Mouse (Mus musculus): Measurements from ENCODE around the gene Lgals2. TPM values are rescaled to one million over a fixed set of nuclear protein-coding genes. Genes with fewer than 3 reads are reported as not detected.

The Lgals2 gene
- polyA plus RNA-seq, 1 experiment from 2014 or later: 9.5 TPM

GRCm38 (mm10) chr15:78843581-78844469 lies 11.5 kb downstream of the Lgals2 start:
- Histone ChIP-seq H3K9me3 (replicated peaks) (no peaks in the 10 kb centered on the region), H3K27me3 (peaks cover 75% of the 10 kb centered on the region), H3K27ac (replicated peaks) (peak overlapping the region; percentile 78), H3K4me1 (replicated peaks) (peaks cover 61% of the 10 kb centered on the region), H3K36me3 (replicated peaks) (0 out of 2 replicates have a peak, but pooled peaks cover 3% of the 10 kb centered on the region), H3K9ac (peak overlapping the region; percentile 54; the same call in 1 of the 2 replicates), H3K4me3 (replicated peaks) (peak overlapping the region; percentile 58), H3K4me2 (peak overlapping the region; percentile 51)
- no peak for ATAC-seq (ENCODE audit: insufficient read depth)
- 22% methylated on average over 21 of the region's 21 CpGs for WGBS (ENCODE audit: insufficient replicate concordance)

- Histone ChIP-seq H3K27me3 (peaks cover 75% of the 10 kb centered on the region), H3K36me3 (replicated peaks) (no peaks in the 10 kb centered on the region)
- WGBS (ENCODE audit: insufficient replicate concordance): under 1% methylated on average over 84 of the region's 86 CpGs
These were observed 12.8 kb downstream of the Lgals2 start, which contains the start of gene Cdc42ep1 for GRCm38 (mm10) chr15:78842371-78843163. Gene Cdc42ep1, plus strand, starts transcription at chr15:78842624.

GRCm38 (mm10) chr15:78841161-78841790 lies 14.1 kb downstream of the Lgals2 start:
- Histone ChIP-seq H3K27ac (replicated peaks) (no peak overlapping the region), H3K9me3 (replicated peaks) (no peaks in the 10 kb centered on the region), H3K36me3 (replicated peaks) (no peaks in the 10 kb centered on the region), H3K4me2 (no peak overlapping the region), H3K27me3 (peaks cover 67% of the 10 kb centered on the region), H3K4me3 (replicated peaks) (no peak overlapping the region), H3K9ac (no peak overlapping the region), H3K4me1 (replicated peaks) (peaks cover 51% of the 10 kb centered on the region)
- WGBS (ENCODE audit: insufficient replicate concordance): 58% methylated on average over 6 of the region's 6 CpGs
- ATAC-seq (ENCODE audit: insufficient read depth): no peak

More at GRCm38 (mm10) chr15:78842371-78843163, 12.8 kb downstream of the Lgals2 start, which contains the start of gene Cdc42ep1:
- Histone ChIP-seq H3K4me1 (replicated peaks) (peaks cover 58% of the 10 kb centered on the region), H3K4me3 (replicated peaks) (peak within 1 kb of the TSS; percentile 58), H3K27ac (replicated peaks) (peak within 1 kb of the TSS; percentile 78), H3K9ac (peak within 1 kb of the TSS; percentile 54), H3K9me3 (replicated peaks) (no peaks in the 10 kb centered on the region), H3K4me2 (peak within 1 kb of the TSS; percentile 51)
- peak; percentile 58 for ATAC-seq (ENCODE audit: insufficient read depth)

GRCm38 (mm10) chr15:78840751-78841150 lies 14.6 kb downstream of the Lgals2 start:
- peaks cover 51% of the 10 kb centered on the region for H3K4me1 ChIP-seq (replicated peaks)
- H3K27me3 ChIP-seq: peaks cover 62% of the 10 kb centered on the region
- H3K27ac ChIP-seq (replicated peaks): peak overlapping the region; percentile 41; the same call in 1 of the 2 replicates
- no peaks in the 10 kb centered on the region for H3K9me3 ChIP-seq (replicated peaks)
- H3K36me3 ChIP-seq (replicated peaks): no peaks in the 10 kb centered on the region
- no peak overlapping the region for H3K9ac ChIP-seq
- no peak overlapping the region for H3K4me3 ChIP-seq (replicated peaks)
- WGBS (ENCODE audit: insufficient replicate concordance): 60% methylated on average over 11 of the region's 11 CpGs
- ATAC-seq (ENCODE audit: insufficient read depth): no peak
- H3K4me2 ChIP-seq: no peak overlapping the region

- Histone ChIP-seq H3K27me3 (peaks cover 58% of the 10 kb centered on the region), H3K4me1 (replicated peaks) (peaks cover 51% of the 10 kb centered on the region), H3K27ac (replicated peaks) (peak overlapping the region; percentile 41; the same call in 1 of the 2 replicates), H3K9ac (no peak overlapping the region), H3K9me3 (replicated peaks) (no peaks in the 10 kb centered on the region), H3K36me3 (replicated peaks) (no peaks in the 10 kb centered on the region), H3K4me2 (no peak overlapping the region), H3K4me3 (replicated peaks) (no peak overlapping the region)
- 50% methylated on average over 3 of the region's 3 CpGs for WGBS (ENCODE audit: insufficient replicate concordance)
- ATAC-seq (ENCODE audit: insufficient read depth): peak; percentile 57
These were observed 15.1 kb downstream of the Lgals2 start for GRCm38 (mm10) chr15:78840241-78840640.

- Histone ChIP-seq H3K9me3 (replicated peaks) (no peaks in the 10 kb centered on the region), H3K4me2 (no peak overlapping the region), H3K27me3 (peaks cover 53% of the 10 kb centered on the region), H3K36me3 (replicated peaks) (no peaks in the 10 kb centered on the region), H3K27ac (replicated peaks) (peak overlapping the region; percentile 30; the same call in 1 of the 2 replicates), H3K4me3 (replicated peaks) (no peak overlapping the region), H3K9ac (no peak overlapping the region), H3K4me1 (replicated peaks) (peaks cover 52% of the 10 kb centered on the region)
- no peak for ATAC-seq (ENCODE audit: insufficient read depth)
- WGBS (ENCODE audit: insufficient replicate concordance): 31% methylated on average over 2 of the region's 2 CpGs
These were observed 15.6 kb downstream of the Lgals2 start for GRCm38 (mm10) chr15:78839744-78840143.

- Histone ChIP-seq H3K4me1 (replicated peaks) (peaks cover 61% of the 10 kb centered on the region), H3K9ac (no peak overlapping the region), H3K27ac (replicated peaks) (peak overlapping the region; percentile 53), H3K4me3 (replicated peaks) (no peak overlapping the region), H3K9me3 (replicated peaks) (no peaks in the 10 kb centered on the region), H3K36me3 (replicated peaks) (no peaks in the 10 kb centered on the region), H3K4me2 (no peak overlapping the region), H3K27me3 (peaks cover 17% of the 10 kb centered on the region)
- 55% methylated on average over 8 of the region's 8 CpGs for whole genome bisulfite sequencing (ENCODE audit: insufficient replicate concordance)
- ATAC-seq (ENCODE audit: insufficient read depth): no peak
These were observed 19.2 kb downstream of the Lgals2 start for GRCm38 (mm10) chr15:78836086-78836621.

GRCm38 (mm10) chr15:78835200-78836085 lies 19.9 kb downstream of the Lgals2 start:
- peak overlapping the region; percentile 53 for H3K27ac ChIP-seq (replicated peaks)
- no peak overlapping the region for H3K9ac ChIP-seq
- no peak overlapping the region; the same call in 1 of the 2 replicates for H3K4me2 ChIP-seq
- WGBS (ENCODE audit: insufficient replicate concordance): 11% methylated on average over 12 of the region's 12 CpGs
- H3K36me3 ChIP-seq (replicated peaks): no peaks in the 10 kb centered on the region
- H3K27me3 ChIP-seq: peaks cover 10% of the 10 kb centered on the region
- ATAC-seq (ENCODE audit: insufficient read depth): 0 out of 2 replicates have a peak, but pooled peaks have one; percentile 5
- no peak overlapping the region for H3K4me3 ChIP-seq (replicated peaks)
- H3K9me3 ChIP-seq (replicated peaks): no peaks in the 10 kb centered on the region
- H3K4me1 ChIP-seq (replicated peaks): peaks cover 60% of the 10 kb centered on the region

- Histone ChIP-seq H3K27me3 (no peaks in the 10 kb centered on the region), H3K4me3 (replicated peaks) (no peak overlapping the region), H3K4me1 (replicated peaks) (peaks cover 53% of the 10 kb centered on the region), H3K36me3 (replicated peaks) (no peaks in the 10 kb centered on the region), H3K4me2 (no peak overlapping the region), H3K9ac (no peak overlapping the region), H3K9me3 (replicated peaks) (no peaks in the 10 kb centered on the region), H3K27ac (replicated peaks) (peak overlapping the region; percentile 53; the same call in 1 of the 2 replicates)
- ATAC-seq (ENCODE audit: insufficient read depth): 0 out of 2 replicates have a peak, but pooled peaks have one; percentile 1
- WGBS (ENCODE audit: insufficient replicate concordance): 43% methylated on average over 10 of the region's 10 CpGs
These were observed 20.9 kb downstream of the Lgals2 start for GRCm38 (mm10) chr15:78834233-78835005.

Data from liver, embryonic 15.5 days (tissue).